Mouse (Mus musculus): ENCODE data around the gene Fbxo21. TPM values are rescaled to one million over a fixed set of nuclear protein-coding genes. Genes with fewer than 3 reads are reported as not detected.

Gene Fbxo21
- polyA plus RNA-seq, 1 experiment from 2014 or later: 71.7 TPM

DNA sequence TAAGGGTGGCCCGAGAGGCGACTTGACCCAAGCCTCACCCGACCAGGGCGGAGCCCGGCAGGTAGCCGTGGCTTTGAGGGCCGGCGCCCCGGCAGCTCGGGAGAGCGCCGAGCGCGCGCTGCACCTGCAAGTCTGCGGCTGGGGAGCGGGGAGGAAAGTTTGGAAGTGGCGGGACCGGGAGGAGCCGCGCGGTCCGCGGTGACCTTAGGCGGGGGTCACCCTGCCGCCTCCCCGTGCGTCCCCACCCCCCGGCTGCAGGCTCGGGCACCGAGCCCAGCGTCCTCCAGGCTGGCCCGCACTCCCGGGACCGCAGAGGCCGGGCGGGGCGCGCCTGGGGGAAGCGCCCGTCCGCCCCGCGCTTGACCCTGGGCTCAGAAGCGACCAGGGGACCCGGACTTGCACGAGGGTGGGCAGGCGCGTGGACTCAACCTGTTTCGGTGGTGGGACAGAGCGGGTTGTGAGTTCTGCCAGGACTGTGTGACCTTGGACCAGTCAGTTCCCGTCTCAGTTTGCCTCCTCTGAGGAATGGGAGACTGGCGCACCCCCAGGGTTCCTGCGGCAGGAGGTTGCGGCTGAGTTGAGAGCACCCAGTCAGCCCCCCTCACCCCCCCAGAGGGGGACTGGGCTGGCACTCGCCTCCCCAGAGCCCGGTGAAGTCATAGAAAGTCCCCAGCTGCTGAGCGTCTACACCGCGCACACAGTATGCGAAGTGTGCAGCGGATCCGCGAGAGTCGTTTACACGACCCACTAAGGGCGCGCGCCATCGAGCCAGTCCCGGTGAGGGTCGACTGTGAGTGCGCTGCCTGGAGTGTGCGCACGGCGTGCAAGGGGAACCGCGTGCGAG, 51.9 kb downstream of the Fbxo21 start:
- peak; percentile 12; the same call in 1 of the 2 replicates for ATAC-seq (ENCODE audit: insufficient number of reproducible peaks, insufficient read depth, low FRiP score, low read depth)
- Histone ChIP-seq H3K36me3 (ENCODE audit: control insufficient read depth, insufficient read depth, low read length) (no peaks in the 10 kb centered on the region), H3K9me3 (ENCODE audit: control insufficient read depth, low read depth, low read length) (no peaks in the 10 kb centered on the region), H3K27me3 (ENCODE audit: control insufficient read depth, insufficient read depth, low read length) (peaks cover 23% of the 10 kb centered on the region), H3K4me3 (ENCODE audit: low read depth, low read length) (peak overlapping the region; percentile 65), H3K9ac (replicated peaks; ENCODE audit: low read depth, low read length) (peak overlapping the region; percentile 45; the same call in 1 of the 2 replicates), H3K4me2 (replicated peaks; ENCODE audit: low read depth, low read length) (peak overlapping the region; percentile 99), H3K27ac (ENCODE audit: low read length) (no peak overlapping the region), H3K4me1 (ENCODE audit: control insufficient read depth, insufficient read depth, low read length) (peaks cover 28% of the 10 kb centered on the region)
- WGBS: 1% methylated on average over 74 of the region's 79 CpGs

DNA sequence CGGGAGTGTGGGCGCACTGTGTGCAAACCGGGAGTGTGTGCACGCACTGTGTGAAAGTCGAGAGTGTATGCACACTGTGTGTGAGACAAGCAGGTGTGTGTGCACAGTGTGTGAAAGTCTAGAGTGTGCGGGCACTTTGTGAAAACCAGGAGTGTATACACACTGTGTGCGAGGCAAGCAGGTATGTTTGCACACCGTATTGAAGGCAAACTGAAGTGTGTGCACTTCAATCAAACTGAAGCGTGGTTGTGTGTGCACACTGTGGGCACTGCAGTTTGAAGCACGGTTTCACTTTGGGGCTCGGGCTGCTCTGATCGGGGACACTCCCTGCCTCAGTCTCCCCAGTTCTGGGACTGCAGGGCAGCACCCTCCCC, 52.5 kb downstream of the Fbxo21 start:
- peaks cover 23% of the 10 kb centered on the region for H3K27me3 ChIP-seq (ENCODE audit: control insufficient read depth, insufficient read depth, low read length)
- 4% methylated on average over 12 of the region's 12 CpGs for WGBS
- peaks cover 28% of the 10 kb centered on the region for H3K4me1 ChIP-seq (ENCODE audit: control insufficient read depth, insufficient read depth, low read length)
- ATAC-seq (ENCODE audit: insufficient number of reproducible peaks, insufficient read depth, low FRiP score, low read depth): peak; percentile 26; the same call in 1 of the 2 replicates
- peak overlapping the region; percentile 65 for H3K4me3 ChIP-seq (ENCODE audit: low read depth, low read length)
- H3K9ac ChIP-seq (replicated peaks; ENCODE audit: low read depth, low read length): peak overlapping the region; percentile 3; the same call in 1 of the 2 replicates
- H3K4me2 ChIP-seq (replicated peaks; ENCODE audit: low read depth, low read length): peak overlapping the region; percentile 99
- no peaks in the 10 kb centered on the region for H3K36me3 ChIP-seq (ENCODE audit: control insufficient read depth, insufficient read depth, low read length)
- no peaks in the 10 kb centered on the region for H3K9me3 ChIP-seq (ENCODE audit: control insufficient read depth, low read depth, low read length)
- no peak overlapping the region for H3K27ac ChIP-seq (ENCODE audit: low read length)

DNA sequence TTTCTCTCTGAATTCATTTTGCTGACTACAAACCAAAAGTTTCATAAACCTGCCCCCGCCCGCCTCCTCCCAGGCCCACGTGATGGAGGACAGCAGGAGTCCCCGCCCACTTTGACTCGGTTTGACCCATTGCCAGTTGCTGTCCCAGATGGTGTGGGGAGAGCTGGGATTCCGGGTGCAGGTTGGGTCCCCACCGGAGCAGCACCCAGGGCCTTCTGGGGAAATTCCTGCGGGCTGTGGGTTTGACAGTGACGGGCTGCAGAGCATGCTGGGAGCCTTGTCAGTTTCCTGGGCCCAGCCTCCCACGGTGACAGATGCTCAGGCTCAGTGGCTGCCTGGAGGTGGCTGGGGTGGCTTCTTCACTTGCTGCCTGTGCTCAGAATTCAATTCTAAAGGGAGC, 52.9 kb downstream of the Fbxo21 start:
- H3K4me2 ChIP-seq (replicated peaks; ENCODE audit: low read depth, low read length): peak overlapping the region; percentile 99
- no peak overlapping the region for H3K27ac ChIP-seq (ENCODE audit: low read length)
- no peak for ATAC-seq (ENCODE audit: insufficient number of reproducible peaks, insufficient read depth, low FRiP score, low read depth)
- no peaks in the 10 kb centered on the region for H3K9me3 ChIP-seq (ENCODE audit: control insufficient read depth, low read depth, low read length)
- H3K27me3 ChIP-seq (ENCODE audit: control insufficient read depth, insufficient read depth, low read length): peaks cover 23% of the 10 kb centered on the region
- H3K4me3 ChIP-seq (ENCODE audit: low read depth, low read length): peak overlapping the region; percentile 65
- H3K36me3 ChIP-seq (ENCODE audit: control insufficient read depth, insufficient read depth, low read length): no peaks in the 10 kb centered on the region
- no peak overlapping the region for H3K9ac ChIP-seq (replicated peaks; ENCODE audit: low read depth, low read length)
- 2% methylated on average over 10 of the region's 10 CpGs for WGBS
- H3K4me1 ChIP-seq (ENCODE audit: control insufficient read depth, insufficient read depth, low read length): peaks cover 28% of the 10 kb centered on the region

DNA sequence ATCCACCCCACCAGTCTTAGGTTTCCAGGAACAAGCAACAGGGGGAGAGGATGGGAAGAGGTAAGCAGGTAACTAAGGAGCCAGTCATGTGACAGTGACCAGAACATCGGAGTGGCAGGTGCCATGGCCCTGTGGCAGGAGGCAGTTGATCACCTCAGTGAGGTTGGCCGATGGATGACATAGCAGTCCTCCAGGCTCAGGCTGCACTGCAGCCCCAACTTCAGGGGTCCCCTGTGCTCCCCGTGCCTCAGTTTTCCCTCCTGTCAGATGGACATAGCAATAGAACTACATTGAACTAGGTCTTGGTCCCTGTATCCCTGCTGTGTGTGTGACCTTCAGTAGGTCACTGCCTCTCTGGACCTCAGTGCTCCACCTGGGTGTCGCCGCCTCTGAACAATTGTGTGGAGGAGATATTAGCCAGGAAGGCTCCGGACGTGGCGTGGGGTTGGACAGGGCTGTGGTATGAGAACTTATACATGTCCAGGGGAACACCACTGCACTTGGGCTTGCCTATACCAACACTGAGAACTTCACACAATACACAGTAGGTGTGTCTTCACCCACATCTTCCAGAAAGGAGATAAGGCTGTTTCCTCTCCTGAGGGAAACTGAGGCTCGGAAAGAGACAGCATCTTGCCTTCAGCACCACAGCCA, 53.6 kb downstream of the Fbxo21 start:
- Histone ChIP-seq H3K4me1 (ENCODE audit: control insufficient read depth, insufficient read depth, low read length) (peaks cover 28% of the 10 kb centered on the region), H3K27me3 (ENCODE audit: control insufficient read depth, insufficient read depth, low read length) (peaks cover 23% of the 10 kb centered on the region), H3K27ac (ENCODE audit: low read length) (no peak overlapping the region), H3K36me3 (ENCODE audit: control insufficient read depth, insufficient read depth, low read length) (no peaks in the 10 kb centered on the region), H3K9ac (replicated peaks; ENCODE audit: low read depth, low read length) (no peak overlapping the region), H3K4me2 (replicated peaks; ENCODE audit: low read depth, low read length) (no peak overlapping the region), H3K4me3 (ENCODE audit: low read depth, low read length) (no peak overlapping the region), H3K9me3 (ENCODE audit: control insufficient read depth, low read depth, low read length) (no peaks in the 10 kb centered on the region)
- 87% methylated on average over 9 of the region's 9 CpGs for WGBS
- no peak for ATAC-seq (ENCODE audit: insufficient number of reproducible peaks, insufficient read depth, low FRiP score, low read depth)

DNA sequence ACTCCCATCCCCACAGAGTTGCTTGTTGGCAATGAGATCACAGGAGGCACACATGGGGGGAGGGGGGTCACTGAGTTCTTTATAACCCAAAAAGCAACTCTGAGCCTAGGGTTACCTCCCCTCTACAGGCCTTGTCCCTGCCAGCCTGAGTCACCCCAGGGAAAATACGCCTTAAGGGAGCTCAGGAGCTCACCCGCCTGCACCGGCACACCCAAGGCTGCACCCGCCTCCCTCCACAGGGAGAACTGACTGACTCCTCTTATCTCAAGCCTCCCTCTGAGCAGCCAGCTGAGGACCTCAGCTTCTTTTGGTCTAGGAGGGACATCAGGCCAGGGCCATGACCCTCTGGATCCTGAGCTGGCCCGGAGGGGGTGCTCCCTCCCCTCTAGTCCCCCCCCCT, 54.5 kb downstream of the Fbxo21 start:
- H3K27me3 ChIP-seq (ENCODE audit: control insufficient read depth, insufficient read depth, low read length): peaks cover 23% of the 10 kb centered on the region
- H3K9ac ChIP-seq (replicated peaks; ENCODE audit: low read depth, low read length): no peak overlapping the region
- H3K27ac ChIP-seq (ENCODE audit: low read length): no peak overlapping the region
- peaks cover 26% of the 10 kb centered on the region for H3K4me1 ChIP-seq (ENCODE audit: control insufficient read depth, insufficient read depth, low read length)
- H3K4me2 ChIP-seq (replicated peaks; ENCODE audit: low read depth, low read length): no peak overlapping the region
- no peaks in the 10 kb centered on the region for H3K36me3 ChIP-seq (ENCODE audit: control insufficient read depth, insufficient read depth, low read length)
- H3K4me3 ChIP-seq (ENCODE audit: low read depth, low read length): no peak overlapping the region
- H3K9me3 ChIP-seq (ENCODE audit: control insufficient read depth, low read depth, low read length): no peaks in the 10 kb centered on the region; the same call in 1 of the 2 replicates
- ATAC-seq (ENCODE audit: insufficient number of reproducible peaks, insufficient read depth, low FRiP score, low read depth): peak; percentile 38
- WGBS: 44% methylated on average over 5 of the region's 5 CpGs

DNA sequence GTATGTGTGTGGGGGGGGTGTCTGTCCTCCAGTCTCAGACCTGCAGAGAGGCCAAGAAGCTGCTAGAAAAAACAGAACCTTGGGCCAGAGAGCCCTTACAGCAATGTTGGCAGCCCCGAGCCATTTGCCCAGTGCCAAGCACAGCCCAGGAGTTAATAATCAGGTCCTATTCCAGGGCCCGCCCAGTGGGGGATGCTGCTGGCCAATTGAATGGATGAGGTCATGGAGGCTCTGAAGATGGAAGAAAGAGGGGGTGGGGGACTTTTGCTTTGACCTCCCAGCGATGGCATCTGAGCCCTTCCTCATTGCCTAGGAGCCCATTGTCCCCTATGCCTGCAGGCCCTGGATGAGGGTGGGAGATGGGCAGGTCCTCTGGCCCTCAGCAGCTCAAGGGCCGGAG, 55.0 kb downstream of the Fbxo21 start:
- Histone ChIP-seq H3K9ac (replicated peaks; ENCODE audit: low read depth, low read length) (no peak overlapping the region), H3K4me2 (replicated peaks; ENCODE audit: low read depth, low read length) (no peak overlapping the region), H3K9me3 (ENCODE audit: control insufficient read depth, low read depth, low read length) (no peaks in the 10 kb centered on the region; the same call in 1 of the 2 replicates), H3K27ac (ENCODE audit: low read length) (no peak overlapping the region), H3K4me3 (ENCODE audit: low read depth, low read length) (no peak overlapping the region), H3K27me3 (ENCODE audit: control insufficient read depth, insufficient read depth, low read length) (peaks cover 23% of the 10 kb centered on the region), H3K36me3 (ENCODE audit: control insufficient read depth, insufficient read depth, low read length) (no peaks in the 10 kb centered on the region), H3K4me1 (ENCODE audit: control insufficient read depth, insufficient read depth, low read length) (peaks cover 25% of the 10 kb centered on the region)
- ATAC-seq (ENCODE audit: insufficient number of reproducible peaks, insufficient read depth, low FRiP score, low read depth): no peak
- WGBS: 63% methylated on average over 4 of the region's 4 CpGs

DNA sequence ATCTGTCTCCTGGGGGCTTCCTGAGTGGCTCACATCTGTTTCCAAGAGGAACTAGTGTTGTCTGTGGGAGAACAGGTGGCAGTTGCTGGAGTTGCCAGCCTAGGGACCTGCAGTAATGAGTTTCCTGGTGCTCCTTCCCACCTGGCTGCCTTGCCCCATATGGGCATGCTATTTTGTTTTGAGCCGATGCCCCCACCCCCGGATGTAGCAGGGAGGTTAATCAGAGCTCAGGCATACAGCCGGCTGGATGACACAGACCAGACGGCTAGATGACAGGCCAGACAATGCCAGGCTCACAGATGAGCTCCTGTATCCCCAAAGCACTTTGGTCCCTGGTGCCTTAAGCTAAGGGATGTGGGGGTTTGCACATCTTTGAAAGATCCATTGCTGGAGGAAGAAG, 56.8 kb downstream of the Fbxo21 start:
- peaks cover 20% of the 10 kb centered on the region; the same call in 1 of the 2 replicates for H3K4me1 ChIP-seq (ENCODE audit: control insufficient read depth, insufficient read depth, low read length)
- no peak overlapping the region for H3K27ac ChIP-seq (ENCODE audit: low read length)
- H3K36me3 ChIP-seq (ENCODE audit: control insufficient read depth, insufficient read depth, low read length): no peaks in the 10 kb centered on the region
- H3K27me3 ChIP-seq (ENCODE audit: control insufficient read depth, insufficient read depth, low read length): peaks cover 6% of the 10 kb centered on the region; the same call in 1 of the 2 replicates
- H3K9me3 ChIP-seq (ENCODE audit: control insufficient read depth, low read depth, low read length): no peaks in the 10 kb centered on the region; the same call in 1 of the 2 replicates
- WGBS: 29% methylated on average over 4 of the region's 4 CpGs
- no peak overlapping the region for H3K4me3 ChIP-seq (ENCODE audit: low read depth, low read length)
- H3K9ac ChIP-seq (replicated peaks; ENCODE audit: low read depth, low read length): no peak overlapping the region
- ATAC-seq (ENCODE audit: insufficient number of reproducible peaks, insufficient read depth, low FRiP score, low read depth): no peak
- H3K4me2 ChIP-seq (replicated peaks; ENCODE audit: low read depth, low read length): no peak overlapping the region

DNA sequence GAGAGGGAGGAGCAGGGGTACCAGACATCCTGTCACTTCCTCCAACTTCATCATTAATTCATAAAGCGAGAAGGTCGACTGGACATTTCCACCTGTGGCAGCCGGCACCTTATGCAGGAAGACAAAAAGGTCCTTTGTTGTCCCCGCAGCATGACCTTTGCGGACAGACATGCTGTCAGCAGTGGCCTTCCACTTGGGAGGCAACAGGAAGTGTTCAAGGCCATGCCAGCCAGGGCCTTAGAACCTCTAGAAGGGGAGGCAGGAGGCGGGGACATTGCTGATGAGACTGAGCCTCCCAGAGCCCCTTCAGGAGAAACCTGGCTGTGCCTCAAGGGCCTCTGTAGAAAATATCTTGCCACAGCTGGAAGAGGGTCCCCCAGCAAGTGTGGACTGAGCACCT, 57.2 kb downstream of the Fbxo21 start:
- 0 out of 2 replicates have a peak, but pooled peaks cover 2% of the 10 kb centered on the region for H3K27me3 ChIP-seq (ENCODE audit: control insufficient read depth, insufficient read depth, low read length)
- no peak overlapping the region for H3K27ac ChIP-seq (ENCODE audit: low read length)
- no peaks in the 10 kb centered on the region for H3K36me3 ChIP-seq (ENCODE audit: control insufficient read depth, insufficient read depth, low read length)
- H3K9ac ChIP-seq (replicated peaks; ENCODE audit: low read depth, low read length): no peak overlapping the region
- H3K4me1 ChIP-seq (ENCODE audit: control insufficient read depth, insufficient read depth, low read length): peaks cover 16% of the 10 kb centered on the region; the same call in 1 of the 2 replicates
- H3K4me3 ChIP-seq (ENCODE audit: low read depth, low read length): no peak overlapping the region
- WGBS: 63% methylated on average over 6 of the region's 6 CpGs
- no peaks in the 10 kb centered on the region; the same call in 1 of the 2 replicates for H3K9me3 ChIP-seq (ENCODE audit: control insufficient read depth, low read depth, low read length)
- no peak overlapping the region for H3K4me2 ChIP-seq (replicated peaks; ENCODE audit: low read depth, low read length)
- no peak for ATAC-seq (ENCODE audit: insufficient number of reproducible peaks, insufficient read depth, low FRiP score, low read depth)
